Mouse (Mus musculus) megakaryocyte progenitor cell, adult 5-6 weeks (primary cell): ENCODE measurements around the gene Gm10220. TPM values are rescaled to one million over a fixed set of nuclear protein-coding genes. Genes with fewer than 3 reads are reported as not detected.
"Not testable (repeated sequence)": the region's sequence is repeated elsewhere in the genome, so short reads cannot be mapped to it uniquely, and the experiment has no call there.

Source experiments
- ATAC-seq: replicated peaks from 2 replicates; pipeline ENCODE4 v1.8.0; 2016; ENCODE audit warnings: mild to moderate bottlenecking, moderate TSS enrichment, inconsistent platforms; ENCODE audit not compliant: poor library complexity
- total RNA-seq, 2 experiments: library from RNA; stranded (forward) in 1 of 2; stranded (reverse) in 1 of 2; fragments of 157-497, 149-512 nt in 1 of 2; fragments of 200-1000 nt in 1 of 2; gene quantifications; 2 replicates each; pipeline versions ENCODE4 v1.2.3 to v1.2.4; 2015 to 2017

The Gm10220 gene
- total RNA-seq (2015) (not detected in 2 replicates), total RNA-seq (2017) (not detected in 2 replicates)

- not testable (repeated sequence) for ATAC-seq
Observed at GRCm38 (mm10) chr5:26121321-26121720, at the start of gene Gm10220. Gene Gm10220, minus strand, starts transcription at chr5:26121421.

DNA sequence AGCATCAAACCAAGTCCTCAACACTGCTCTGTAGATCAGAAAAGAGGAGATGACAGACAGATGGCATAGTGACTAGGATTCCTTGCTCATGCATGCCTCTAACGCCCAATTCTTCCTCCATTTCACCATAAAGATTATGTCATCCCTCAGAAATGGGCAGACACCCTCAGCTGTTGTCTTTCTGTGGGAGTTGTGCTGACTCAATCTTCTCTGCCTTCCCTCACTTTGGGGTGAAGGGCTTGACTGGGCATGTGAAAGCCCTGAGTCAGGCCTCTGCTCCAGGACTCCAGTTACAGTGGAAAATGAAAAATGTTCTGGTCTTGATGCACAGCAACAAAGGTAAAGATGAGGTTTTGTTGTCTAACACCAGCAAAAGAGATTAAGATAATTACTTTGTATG lies 48.6 kb upstream of the Gm10220 start:
- no peak for ATAC-seq

GRCm38 (mm10) chr5:26165791-26166165 lies 44.6 kb upstream of the Gm10220 start:
- no peak for ATAC-seq

DNA sequence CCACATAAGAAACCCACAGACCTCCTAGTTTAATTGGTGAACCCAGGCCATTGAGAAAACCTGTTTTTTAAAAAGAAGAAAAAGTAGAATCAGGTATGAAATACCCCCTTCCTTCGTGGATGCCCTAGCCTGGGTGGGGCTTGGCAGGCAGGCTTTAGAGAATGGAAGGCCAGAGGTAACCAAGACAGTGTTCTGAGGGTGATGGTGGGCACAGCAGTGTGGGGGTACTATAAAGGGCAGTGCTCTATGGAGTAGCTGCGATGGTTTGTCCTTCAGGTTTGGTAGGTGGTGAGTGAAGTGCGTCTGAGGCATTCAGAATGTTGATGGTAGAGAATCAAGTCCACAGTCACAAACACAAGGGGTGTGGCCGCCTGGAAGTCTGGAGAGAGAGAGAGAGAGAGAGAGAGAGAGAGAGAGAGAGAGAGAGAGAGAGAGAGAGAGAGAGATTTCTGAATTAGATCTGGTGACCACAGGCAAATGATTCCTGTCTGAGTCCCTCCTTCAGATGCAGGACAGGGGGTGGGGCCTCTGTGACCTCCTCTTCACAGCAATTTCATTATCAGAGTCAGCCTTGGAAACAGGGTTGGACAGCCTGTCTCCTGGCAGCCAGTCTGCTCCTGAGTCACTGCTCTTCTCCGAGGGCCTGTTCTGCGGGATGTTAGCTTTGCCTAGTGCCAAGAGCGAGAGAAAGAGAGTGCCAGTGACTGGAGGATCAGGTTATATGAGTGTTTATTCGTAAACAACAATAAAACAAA lies 44.0 kb upstream of the Gm10220 start:
- ATAC-seq: no peak

- ATAC-seq: no peak
Observed at GRCm38 (mm10) chr5:26157396-26158170, 36.4 kb upstream of the Gm10220 start.

DNA sequence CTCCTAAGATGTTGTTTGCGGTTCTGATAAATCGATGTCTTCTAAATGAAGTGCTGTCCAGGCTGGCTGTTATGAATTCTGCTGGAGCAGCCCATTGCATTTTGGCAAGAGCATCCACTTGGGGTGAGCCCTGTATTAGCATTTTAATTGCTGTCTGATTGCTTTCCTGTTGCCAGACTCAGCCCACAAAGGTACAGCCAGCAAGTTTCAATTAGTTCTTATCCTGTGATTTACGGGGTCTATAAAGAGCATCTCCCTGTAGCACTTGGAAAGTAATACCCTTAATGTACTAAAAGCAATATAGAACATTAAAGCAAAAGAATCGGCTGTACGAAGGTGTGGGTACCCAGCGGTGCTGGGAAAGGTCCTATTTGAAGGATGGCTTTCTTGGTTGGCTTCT lies 21.7 kb upstream of the Gm10220 start:
- ATAC-seq: no peak

GRCm38 (mm10) chr5:26105262-26105661 lies 16.0 kb downstream of the Gm10220 start, which contains the start of gene 5031410I06Rik:
Gene 5031410I06Rik, minus strand, starts transcription at chr5:26105362.
- not testable (repeated sequence) for ATAC-seq

DNA sequence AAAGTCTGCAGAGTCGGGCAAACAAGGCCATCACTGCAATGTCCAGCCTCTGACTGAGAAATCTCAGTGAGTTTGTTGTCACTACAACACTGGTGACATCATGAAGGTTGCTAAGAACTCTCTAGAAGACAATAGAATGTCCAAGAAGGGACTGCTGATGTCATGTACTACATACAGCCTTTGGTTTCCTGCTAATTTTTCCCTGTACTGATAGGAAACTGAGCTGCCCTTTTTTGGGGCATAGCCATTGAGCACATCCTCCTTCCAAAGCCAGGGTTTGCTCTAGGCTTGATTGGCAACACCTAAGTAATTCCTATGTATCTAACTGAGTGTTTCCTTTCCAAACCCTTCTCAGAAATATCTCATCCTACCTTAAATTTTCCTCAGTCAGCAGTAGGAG lies 32.0 kb downstream of the Gm10220 start, which contains the start of gene Gm10471:
Gene Gm10471 (minus strand): TSS at position 101 of the 400 bp plus-strand sequence.
- not testable (repeated sequence) for ATAC-seq

DNA sequence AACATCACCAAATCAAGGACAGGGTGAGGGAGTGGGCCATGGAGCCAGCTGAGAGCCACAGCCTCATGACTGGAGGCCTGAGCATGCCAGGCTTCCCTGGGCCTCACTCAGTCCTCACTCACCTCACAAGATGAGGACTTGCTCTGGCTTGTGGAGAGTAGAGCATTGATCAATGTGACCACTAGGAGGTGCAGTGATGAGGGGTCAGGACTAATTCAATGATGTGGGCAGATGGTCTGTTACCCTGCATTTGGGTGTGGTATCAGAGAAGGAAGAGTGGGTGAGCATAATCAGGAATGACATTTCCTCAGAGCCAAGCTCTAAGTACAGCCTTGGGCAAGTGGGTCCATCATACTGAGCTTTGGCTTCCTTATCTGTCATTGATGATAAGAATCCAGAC lies 42.2 kb downstream of the Gm10220 start:
- not testable (repeated sequence) for ATAC-seq

DNA sequence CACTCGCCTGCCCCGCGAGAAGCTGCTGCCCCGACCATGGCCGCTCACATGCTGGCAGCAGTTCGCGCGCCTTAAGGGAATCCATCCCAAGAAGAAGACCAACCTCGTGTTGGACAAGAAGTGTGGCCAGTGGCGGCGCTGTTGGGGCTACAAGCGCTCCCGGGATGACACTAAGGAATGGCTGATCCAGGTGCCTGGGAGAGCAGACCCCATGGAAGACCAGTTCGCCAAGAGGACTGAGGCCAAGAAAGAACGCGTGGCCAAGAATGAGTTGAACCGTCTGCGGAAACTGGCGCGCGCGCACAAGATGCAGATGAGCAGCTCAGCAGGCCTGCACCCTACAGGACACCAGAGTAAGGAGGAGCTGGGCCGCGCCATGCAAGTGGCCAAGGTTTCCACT lies 50.5 kb downstream of the Gm10220 start:
- no peak for ATAC-seq

Other genes with a start within 250 kb of the Gm10220 start
- not detected in 2 replicates for gene Gm21663, start 179.0 kb downstream of the Gm10220 start, total RNA-seq (2015)
- not detected in 2 replicates for gene Gm21663, start 179.0 kb downstream of the Gm10220 start, total RNA-seq (2017)
- gene Gm21671, start 167.0 kb downstream of the Gm10220 start, total RNA-seq (2015): not detected in 2 replicates
- gene Gm21671, start 167.0 kb downstream of the Gm10220 start, total RNA-seq (2017): not detected in 2 replicates
- gene Gm21680, start 148.8 kb downstream of the Gm10220 start, total RNA-seq (2015): not detected in 2 replicates
- not detected in 2 replicates for gene Gm21680, start 148.8 kb downstream of the Gm10220 start, total RNA-seq (2017)
- not detected in 2 replicates for gene Gm21698, start 132.8 kb downstream of the Gm10220 start, total RNA-seq (2015)
- gene Gm21698, start 132.8 kb downstream of the Gm10220 start, total RNA-seq (2017): not detected in 2 replicates
- gene Gm1979, start 116.6 kb downstream of the Gm10220 start, total RNA-seq (2015): not detected in 2 replicates
- not detected in 2 replicates for gene Gm1979, start 116.6 kb downstream of the Gm10220 start, total RNA-seq (2017)
- gene Gm5862, start 98.5 kb downstream of the Gm10220 start, total RNA-seq (2015): not detected in 2 replicates
- gene Gm5862, start 98.5 kb downstream of the Gm10220 start, total RNA-seq (2017): not detected in 2 replicates
- not detected in 2 replicates for gene Speer4a, start 81.9 kb downstream of the Gm10220 start, total RNA-seq (2015)
- gene Speer4a, start 81.9 kb downstream of the Gm10220 start, total RNA-seq (2017): not detected in 2 replicates
- not detected in 2 replicates for gene Gm7347, start 62.8 kb downstream of the Gm10220 start, total RNA-seq (2015)
- not detected in 2 replicates for gene Gm7347, start 62.8 kb downstream of the Gm10220 start, total RNA-seq (2017)
- not detected in 2 replicates for gene Gm10471, start 32.1 kb downstream of the Gm10220 start, total RNA-seq (2015)
- not detected in 2 replicates for gene Gm10471, start 32.1 kb downstream of the Gm10220 start, total RNA-seq (2017)
- gene 5031410I06Rik, start 16.1 kb downstream of the Gm10220 start, total RNA-seq (2015): not detected in 2 replicates
- not detected in 2 replicates for gene 5031410I06Rik, start 16.1 kb downstream of the Gm10220 start, total RNA-seq (2017)
- gene Gm7361, start 136.3 kb upstream of the Gm10220 start, total RNA-seq (2015): not detected in 2 replicates
- gene Gm7361, start 136.3 kb upstream of the Gm10220 start, total RNA-seq (2017): not detected in 2 replicates